Mouse (Mus musculus): ENCODE measurements around the gene Slc16a14.

DNA sequence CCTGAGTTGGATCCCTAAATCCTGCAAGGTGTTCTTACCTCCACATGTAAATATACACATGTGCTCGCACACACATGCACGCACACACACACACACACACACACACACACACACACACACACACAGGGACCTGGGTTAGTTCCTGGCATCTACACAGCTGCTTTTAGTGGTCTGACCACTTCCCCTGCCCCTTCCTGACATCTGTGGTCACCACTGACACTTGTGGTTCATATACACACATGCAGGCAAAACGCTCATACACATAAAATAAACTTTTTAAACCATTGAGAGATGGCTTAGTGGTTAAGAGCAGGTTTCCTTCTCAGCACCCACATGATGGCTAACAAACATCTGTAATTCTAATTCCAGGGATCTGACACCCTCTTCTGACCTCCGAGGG is 19.9 kb downstream of the Slc16a14 start:
- TF ChIP-seq MAFK (IDR thresholded peaks at IDR 0.05; ENCODE audit: insufficient read depth, low read depth, low read length) (no peak), HCFC1 (IDR thresholded peaks at IDR 0.05; ENCODE audit: borderline replicate concordance, insufficient read depth, low read length) (no peak), ZNF384 (IDR thresholded peaks at IDR 0.05; ENCODE audit: low read depth, low read length) (no peak), ZC3H11A (IDR thresholded peaks at IDR 0.05; ENCODE audit: borderline replicate concordance, low read depth, low read length) (no peak), CHD2 (IDR thresholded peaks at IDR 0.05; ENCODE audit: low read depth, low read length) (no peak)
